ENCODE assay signal across 9 mouse cellular contexts in the genomic region with DNA sequence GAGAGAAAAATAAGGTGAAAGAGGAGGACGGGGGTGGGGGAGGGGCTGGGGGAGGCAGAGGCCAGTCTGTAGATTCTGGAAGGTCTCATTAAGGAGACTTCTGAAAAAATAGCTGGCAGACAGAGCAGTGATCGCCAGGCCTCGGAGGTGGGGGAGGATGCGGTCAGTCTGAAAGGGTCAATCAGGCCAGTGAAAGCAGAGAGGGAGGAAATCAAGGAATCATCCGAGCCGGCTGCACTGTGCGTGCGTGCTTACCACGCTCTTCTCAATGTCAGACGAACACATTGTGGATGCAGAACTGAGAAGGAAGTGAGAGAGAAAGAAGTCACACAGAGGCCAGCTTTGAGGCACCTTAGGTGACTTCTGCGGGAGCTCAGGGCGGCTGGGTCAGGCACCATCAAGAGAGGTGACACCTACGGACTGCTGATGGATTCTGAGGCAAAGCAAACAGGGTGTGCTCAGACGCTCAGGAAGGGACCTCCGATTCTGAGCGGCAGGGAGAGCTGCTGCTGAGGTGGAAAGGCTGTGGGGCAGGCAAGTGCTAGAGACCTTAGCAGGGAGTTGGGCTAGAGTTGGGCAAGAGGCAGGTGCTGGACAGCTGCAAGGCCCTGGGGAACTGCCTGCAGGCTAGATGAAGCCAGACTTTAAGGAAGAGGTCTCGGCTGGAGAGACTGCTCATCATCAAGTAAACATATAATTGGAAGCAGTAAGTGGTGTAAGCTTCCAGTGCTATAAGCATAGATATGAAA.
DNase-seq lines count a peak whose midpoint lies in the region; ATAC-seq and TF ChIP-seq lines count a peak whose summit lies in the region.
"Had no signal": no experiment of that assay in that cellular context is flagged by ENCODE, and none has a peak within 500 bp of the region (broad histone marks: within the 10 kb centered on the region; RNA-seq: fewer than 3 reads in every experiment).

No protein-coding gene starts in this region.

- peaks cover 15 to 24% of the 10 kb centered on the region in 2 experiments for H3K4me1 ChIP-seq in heart, embryonic 14.5 days (ENCODE audit: control insufficient read depth in 2 of 2, insufficient read depth in 2 of 2, low read length in 2 of 2)
- H3K4me1 ChIP-seq in cortical plate, adult 2 months (ENCODE audit: control insufficient read depth, insufficient read depth, low read length): peaks cover 12% of the 10 kb centered on the region
- no peaks in the 10 kb centered on the region for H3K4me1 ChIP-seq in hindbrain, embryonic 11.5 days (replicated peaks; ENCODE audit: control insufficient read depth, insufficient read depth, low read length)
- H3K4me1 ChIP-seq in midbrain, embryonic 13.5 days (replicated peaks): peaks cover 21% of the 10 kb centered on the region

- ATAC-seq in heart, embryonic 14.5 days (ENCODE audit: insufficient number of reproducible peaks, insufficient read depth, low FRiP score, low read depth): 0 out of 2 replicates have a peak, but pooled peaks have one; percentile 35
- ATAC-seq in hindbrain, embryonic 11.5 days (ENCODE audit: low FRiP score): no peak; the same call in 1 of the 2 replicates
- 0 out of 2 replicates have a peak, but pooled peaks have one; percentile 20 for ATAC-seq in midbrain, embryonic 13.5 days
- ATAC-seq in activated CD4-positive, CD25-positive, alpha-beta regulatory T cell, adult 4 months: no peak

- no peaks in the 10 kb centered on the region for H3K9me3 ChIP-seq in heart, embryonic 14.5 days (ENCODE audit: control insufficient read depth, low read length)
- no peaks in the 10 kb centered on the region for H3K9me3 ChIP-seq in hindbrain, embryonic 11.5 days (ENCODE audit: control insufficient read depth, low read length)
- H3K9me3 ChIP-seq in midbrain, embryonic 13.5 days: no peaks in the 10 kb centered on the region
- H3K9me3 ChIP-seq: G1E had no signal

- H3K4me3 ChIP-seq in heart, embryonic 14.5 days (ENCODE audit: control insufficient read depth in 1 of 2, insufficient read depth in 1 of 2, low read depth in 1 of 2, low read length in 2 of 2): peak overlapping the region in 1 of 2 experiments; percentile 3; a peak in 1 of 4 replicates
- H3K4me3 ChIP-seq in cortical plate, adult 2 months (ENCODE audit: insufficient read depth, low read length): no peak overlapping the region
- H3K4me3 ChIP-seq in hindbrain, embryonic 11.5 days (ENCODE audit: low read depth, low read length): no peak overlapping the region
- H3K4me3 ChIP-seq in midbrain, embryonic 13.5 days (replicated peaks): no peak overlapping the region

- peak overlapping the region; percentile 54 for H3K4me2 ChIP-seq in heart, embryonic 14.5 days (ENCODE audit: low read length)
- peak overlapping the region; percentile 33; the same call in 1 of the 2 replicates for H3K4me2 ChIP-seq in hindbrain, embryonic 11.5 days (replicated peaks; ENCODE audit: low read depth, low read length)
- H3K4me2 ChIP-seq in midbrain, embryonic 13.5 days (replicated peaks): peak overlapping the region; percentile 42

- no peak for DNase-seq in heart, adult 18-20 months
- peak; percentile 46 for DNase-seq in hindbrain, embryonic 11.5 days (ENCODE audit: low spot score)
- DNase-seq in right cerebral cortex, adult 2 months (ENCODE audit: low spot score in 2 of 2): no peak
- no peak for DNase-seq in layer of hippocampus, postnatal 36 days

- peak overlapping the region; percentile 56 for H3K9ac ChIP-seq in heart, embryonic 14.5 days (ENCODE audit: low read length)
- peak overlapping the region; percentile 31; the same call in 1 of the 2 replicates for H3K9ac ChIP-seq in hindbrain, embryonic 11.5 days (ENCODE audit: low read depth, low read length)
- H3K9ac ChIP-seq in midbrain, embryonic 13.5 days (replicated peaks): peak overlapping the region; percentile 37; the same call in 1 of the 2 replicates

- 11% methylated on average over 17 of the region's 17 CpGs for WGBS in heart, embryonic 14.5 days
- WGBS in hindbrain, embryonic 11.5 days: 10% methylated on average over 17 of the region's 17 CpGs
- 8% methylated on average over 17 of the region's 17 CpGs for WGBS in midbrain, embryonic 13.5 days

- H3K27me3 ChIP-seq in heart, embryonic 14.5 days (ENCODE audit: control insufficient read depth, insufficient read depth, low read length): no peaks in the 10 kb centered on the region
- no peaks in the 10 kb centered on the region for H3K27me3 ChIP-seq in hindbrain, embryonic 11.5 days (ENCODE audit: control insufficient read depth, insufficient read depth, low read length)
- peaks cover 6% of the 10 kb centered on the region; the same call in 1 of the 2 replicates for H3K27me3 ChIP-seq in midbrain, embryonic 13.5 days

- no peaks in the 10 kb centered on the region for H3K36me3 ChIP-seq in heart, embryonic 14.5 days (ENCODE audit: control insufficient read depth, insufficient read depth, low read length)
- H3K36me3 ChIP-seq in hindbrain, embryonic 11.5 days (ENCODE audit: control insufficient read depth, insufficient read depth, low read length): no peaks in the 10 kb centered on the region
- H3K36me3 ChIP-seq in midbrain, embryonic 13.5 days: no peaks in the 10 kb centered on the region
- H3K36me3 ChIP-seq: G1E had no signal

- TF ChIP-seq POLR2A in cortical plate, adult 2 months (IDR thresholded peaks at IDR 0.05; ENCODE audit: extremely low read depth, insufficient read depth, low read length): no peak

- peak overlapping the region in 1 of 2 experiments; percentile 0; a peak in 2 of 4 replicates for H3K27ac ChIP-seq in heart, embryonic 14.5 days (replicated peaks in 1 of 2; ENCODE audit: control insufficient read depth in 1 of 2, insufficient read depth in 1 of 2, low read depth in 2 of 2, low read length in 2 of 2)
- H3K27ac ChIP-seq in cortical plate, adult 2 months (ENCODE audit: insufficient read depth, low read length): peak overlapping the region; percentile 56
- no peak overlapping the region for H3K27ac ChIP-seq in hindbrain, embryonic 11.5 days (ENCODE audit: low read depth, low read length)
- H3K27ac ChIP-seq in midbrain, embryonic 13.5 days: no peak overlapping the region

- TF ChIP-seq CTCF in cortical plate, adult 2 months (IDR thresholded peaks at IDR 0.05; ENCODE audit: extremely low read depth, insufficient read depth, low read length): no peak

Comparison
In these comparisons a context has a peak if more than half of its experiments do, and no peak if none do; other contexts are left out.
1. ATAC-seq: peak in heart, embryonic 14.5 days (single experiment) and midbrain, embryonic 13.5 days (single experiment); none in hindbrain, embryonic 11.5 days (single experiment) and activated CD4-positive, CD25-positive, alpha-beta regulatory T cell, adult 4 months (single experiment).
2. Peak in every context shown above with its lines, with median percentiles within 50 percentile points of each other: H3K4me2 ChIP-seq and H3K9ac ChIP-seq.